Mouse (Mus musculus) hematopoietic stem cell, adult 5-6 weeks (primary cell): ENCODE measurements around the gene Ssu72. TPM values are rescaled to one million over a fixed set of nuclear protein-coding genes. Genes with fewer than 3 reads are reported as not detected.
"Not testable (repeated sequence)": the region's sequence is repeated elsewhere in the genome, so short reads cannot be mapped to it uniquely, and the experiment has no call there.

Experiments
- ATAC-seq, 2 experiments: fragments of 125-278 bp in 1 of 2; replicated peaks in 1 of 2; 2 replicates each; pipeline ENCODE4 v1.8.0; 2016 to 2017; ENCODE audit warnings: inconsistent platforms in 2 of 2, mild to moderate bottlenecking in 2 of 2, moderate number of reproducible peaks in 2 of 2, low read depth in 1 of 2, moderate TSS enrichment in 1 of 2; ENCODE audit not compliant: low FRiP score in 2 of 2, poor library complexity in 2 of 2, severe bottlenecking in 2 of 2, insufficient read depth in 1 of 2, low TSS enrichment in 1 of 2
- total RNA-seq: library from RNA; stranded (forward); fragments of 172-1452, 232-1000 nt; gene quantifications from 2 replicates; pipeline ENCODE4 v1.2.3, GENCODE M21; 2017

Gene Ssu72
- total RNA-seq, 1 experiment from 2014 or later, result 73.4 TPM

DNA sequence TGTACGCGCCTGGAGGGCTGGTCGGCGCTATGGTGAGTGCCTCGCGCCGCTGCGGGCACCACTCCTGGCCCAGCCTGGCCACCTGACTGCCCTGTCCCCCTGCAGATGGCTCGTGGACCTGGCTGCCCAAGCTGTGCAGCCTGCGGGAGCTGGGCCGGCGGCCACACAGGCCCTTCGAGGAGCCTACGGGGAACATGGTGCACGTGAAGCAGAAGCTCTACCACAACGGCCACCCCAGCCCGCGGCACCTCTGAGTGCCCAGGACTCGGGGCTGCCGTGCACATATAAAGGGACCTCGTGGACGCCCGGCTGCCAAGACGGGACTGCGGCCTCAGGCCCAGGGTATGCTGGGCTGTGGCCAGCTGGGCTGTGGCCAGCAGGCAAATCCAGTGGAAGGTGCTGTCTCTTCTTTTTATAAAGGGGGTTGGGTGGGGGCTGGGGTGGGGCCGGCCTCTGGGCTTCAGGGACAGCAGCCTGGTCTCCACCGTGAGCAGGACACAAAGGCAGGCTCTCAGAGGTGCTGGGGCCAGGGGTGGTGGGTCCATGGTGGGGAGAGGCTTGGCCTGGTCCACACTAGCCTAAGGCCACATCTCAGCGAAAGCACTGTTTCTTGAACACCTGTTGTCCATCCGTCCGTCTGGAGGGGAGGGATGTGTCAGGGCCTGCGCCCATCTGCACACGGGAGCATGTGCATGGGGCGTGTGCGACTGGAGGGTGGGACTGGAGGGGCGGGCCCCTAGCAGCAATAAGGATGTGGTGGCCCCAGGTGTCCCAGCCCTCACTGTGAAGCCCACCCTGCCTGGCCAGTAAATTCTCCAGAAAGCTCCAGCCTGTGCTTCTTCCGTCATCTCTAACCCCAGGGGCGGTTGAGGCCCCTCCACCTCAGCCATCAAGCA, 35.4 kb downstream of the Ssu72 start:
- no peak for ATAC-seq

DNA sequence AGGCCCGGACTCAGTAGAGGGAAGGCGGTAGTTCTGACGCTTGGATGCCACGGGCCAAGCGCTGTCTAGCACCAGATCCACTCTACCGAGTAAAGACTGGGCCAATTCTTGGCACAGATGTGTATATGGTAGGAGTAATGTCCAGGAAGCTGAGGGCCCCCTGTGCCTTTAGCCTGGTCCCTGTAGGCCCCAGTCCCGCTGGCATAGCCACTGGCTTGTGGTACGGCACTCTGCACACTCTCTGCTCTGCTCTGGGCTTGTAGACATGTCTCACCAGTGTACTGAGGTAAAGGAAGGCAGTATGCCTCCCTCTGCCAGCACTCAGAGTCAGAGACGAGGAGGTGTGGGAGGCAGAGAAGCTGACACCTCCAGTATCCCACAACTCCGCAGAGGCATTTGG, 36.1 kb downstream of the Ssu72 start:
- ATAC-seq, result not testable (repeated sequence)

DNA sequence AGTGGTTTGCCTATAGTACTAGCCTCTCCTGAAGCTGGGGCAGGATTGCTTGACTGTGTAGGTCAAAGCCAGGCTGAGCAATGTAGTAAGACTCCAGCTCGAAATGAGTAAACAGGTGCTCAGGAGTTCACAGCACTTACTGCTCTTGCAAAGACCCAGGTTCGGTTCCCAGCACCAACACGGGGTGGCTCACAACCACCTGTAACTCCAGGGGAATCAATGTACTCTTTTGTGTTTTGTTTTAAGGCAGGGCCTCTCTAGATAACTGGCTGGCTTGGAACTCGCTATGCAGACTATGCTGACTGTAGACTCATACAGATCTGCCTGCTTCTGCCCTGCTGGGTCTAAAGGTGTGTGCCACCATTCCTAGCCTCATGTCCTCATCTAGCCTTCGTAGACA, 38.1 kb downstream of the Ssu72 start:
- no peak for ATAC-seq

DNA sequence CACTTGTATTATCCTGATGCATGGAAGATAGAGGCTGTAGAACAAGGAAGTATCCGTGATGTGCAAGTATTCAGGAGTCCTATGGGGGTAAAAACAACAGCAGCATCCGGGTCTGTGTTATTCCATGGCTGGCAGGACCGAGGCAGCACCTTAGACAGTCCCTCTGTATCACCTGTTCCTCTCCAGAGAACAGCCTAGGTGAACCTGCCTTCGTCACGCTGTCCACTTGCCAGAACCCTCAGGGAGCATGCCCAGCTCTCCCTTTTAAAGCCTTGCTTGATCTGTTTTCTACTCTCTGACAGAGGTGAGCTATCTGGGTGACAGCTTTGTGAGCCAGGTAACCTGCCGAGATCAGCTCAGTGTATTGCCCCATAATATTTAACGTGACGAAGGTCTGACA, 39.9 kb downstream of the Ssu72 start:
- no peak for ATAC-seq

DNA sequence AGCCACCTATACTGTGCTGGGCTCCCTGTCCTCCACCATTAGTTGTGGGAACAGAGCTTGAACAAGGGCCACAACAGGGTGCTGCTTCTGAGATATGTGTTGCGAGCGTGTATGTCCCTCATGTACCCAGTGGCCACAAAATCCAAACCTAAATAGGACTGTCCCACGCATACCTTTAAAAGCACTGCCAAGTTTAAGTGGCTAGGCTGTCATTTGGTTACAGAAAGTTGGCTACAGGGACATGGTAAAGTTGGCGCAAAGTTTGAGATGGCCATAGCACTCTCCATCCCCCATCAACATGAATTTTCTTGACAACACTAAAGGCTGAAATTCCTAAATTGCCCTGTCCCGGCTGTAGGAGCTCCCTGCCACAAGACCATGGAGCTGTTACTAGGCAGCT, 40.5 kb downstream of the Ssu72 start:
- ATAC-seq, result no peak

DNA sequence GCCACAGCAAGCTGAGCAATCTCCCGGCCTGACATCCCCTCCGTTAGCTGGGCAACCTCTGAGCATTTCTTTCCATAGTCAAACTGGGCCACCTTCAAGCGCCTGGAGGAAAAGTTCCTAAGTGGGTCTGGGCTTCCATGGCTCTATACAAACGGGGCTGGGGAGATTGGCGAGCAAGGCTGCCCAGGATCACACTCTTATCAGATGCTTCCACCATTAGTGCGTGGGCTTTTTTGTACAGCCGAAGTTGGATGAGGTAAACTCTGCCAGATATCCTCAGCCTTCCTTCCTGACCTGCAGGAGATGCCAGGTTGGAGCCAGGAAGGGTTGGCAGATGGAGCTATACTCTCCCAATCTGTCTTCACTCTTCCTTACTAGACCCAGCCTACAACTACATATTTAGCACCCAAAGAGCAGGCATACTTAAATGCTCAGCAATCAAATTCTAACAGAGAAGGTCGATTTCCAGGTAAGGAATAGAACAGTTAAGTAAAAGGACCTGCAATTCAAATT, 41.5 kb downstream of the Ssu72 start:
- no peak for ATAC-seq

DNA sequence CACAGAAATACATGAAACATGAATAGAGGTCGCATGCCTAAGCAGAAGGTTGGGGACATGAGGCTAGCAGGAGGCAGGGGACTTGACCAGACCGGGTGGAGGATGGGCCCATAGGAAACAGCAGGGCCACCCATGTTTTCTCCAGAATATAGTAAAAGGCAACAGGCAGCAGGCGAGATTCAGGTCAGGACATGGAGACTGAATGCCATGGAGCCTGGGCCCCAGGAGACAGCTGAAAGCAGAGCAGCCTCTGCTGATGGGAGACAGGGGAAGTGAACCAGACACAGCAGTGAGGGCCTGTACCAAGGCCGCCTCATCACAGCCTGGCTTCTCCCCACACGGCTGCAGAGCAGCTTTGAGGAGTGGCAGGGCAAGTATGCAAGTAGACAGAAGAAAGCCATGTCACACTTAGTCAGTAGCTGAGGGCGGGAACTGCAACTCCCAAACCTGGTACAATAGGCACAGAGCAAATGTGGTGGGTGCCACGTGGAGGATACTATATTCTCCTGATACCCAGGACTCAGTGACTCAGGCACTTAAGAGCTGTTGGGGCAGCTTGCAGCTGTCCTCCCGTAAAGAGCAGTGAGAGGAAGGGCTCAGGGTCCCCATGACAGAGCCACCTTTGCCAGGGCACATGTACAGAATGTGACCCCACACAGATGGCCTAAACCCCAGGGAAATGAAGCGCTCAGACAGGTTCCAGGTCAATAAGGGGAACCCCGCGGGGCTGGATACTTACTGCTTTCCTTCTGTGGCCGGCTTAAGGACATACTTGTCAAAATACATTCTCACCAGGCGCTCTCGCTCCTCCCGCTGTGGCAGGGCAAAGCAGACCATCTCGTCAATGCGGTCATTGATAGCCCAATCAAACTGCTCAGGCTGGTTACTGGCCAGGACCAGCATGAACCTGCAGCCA, 42.2 kb downstream of the Ssu72 start:
- ATAC-seq, result no peak

DNA sequence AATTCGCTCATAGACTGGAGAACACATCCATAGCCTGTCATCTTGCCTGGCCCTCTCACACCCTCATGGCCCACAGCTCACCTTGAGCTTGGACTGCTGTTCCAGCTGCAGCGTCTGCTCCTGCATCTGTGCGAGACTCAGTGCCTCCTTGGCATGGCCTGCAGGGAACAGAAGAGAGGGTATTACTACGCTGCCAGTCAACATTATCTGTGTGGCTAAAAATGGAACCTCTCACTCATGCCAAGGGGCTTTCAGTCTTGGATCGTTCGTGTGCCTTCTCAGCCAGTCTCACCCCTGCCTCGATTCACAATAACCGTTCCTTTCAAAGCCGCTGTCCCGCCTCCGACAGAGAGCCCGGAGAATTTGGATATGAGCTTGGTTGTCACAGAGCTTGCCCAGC, 52.4 kb downstream of the Ssu72 start:
- no peak for ATAC-seq

DNA sequence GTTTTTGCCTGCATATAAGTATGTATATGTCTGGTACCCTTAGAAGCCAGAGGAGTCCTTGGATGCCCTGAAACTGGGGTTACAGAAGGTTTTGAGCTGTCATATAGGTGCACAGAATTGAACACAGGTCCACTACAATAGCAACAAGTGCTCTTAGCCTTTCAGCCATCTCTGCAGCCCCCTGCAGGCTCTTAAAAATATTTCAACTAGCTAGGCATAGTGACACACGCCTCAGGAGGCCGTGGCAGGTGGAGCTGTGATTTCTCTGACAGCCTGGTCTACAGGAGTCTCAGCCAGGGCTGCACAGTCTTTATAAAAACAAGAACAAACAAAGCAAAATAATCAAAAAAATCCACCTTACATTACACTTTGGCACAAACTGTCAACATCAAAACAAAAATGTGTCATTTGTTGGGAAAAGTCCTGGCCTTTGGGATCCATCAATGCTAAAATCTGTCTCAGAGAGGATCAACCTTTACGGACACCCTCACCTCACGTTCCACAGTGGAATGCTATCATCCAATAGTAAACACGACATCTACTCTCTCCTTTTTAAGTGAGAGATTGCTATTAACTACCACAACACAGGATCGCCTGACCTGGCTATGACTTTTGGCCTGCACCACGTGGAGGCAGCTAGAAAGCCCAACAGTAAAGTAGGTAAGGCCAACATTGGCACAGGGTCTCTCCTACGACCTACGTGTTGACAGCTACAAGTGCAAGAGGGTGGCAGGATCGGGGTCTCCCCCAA, 55.4 kb downstream of the Ssu72 start:
- ATAC-seq, result peak; percentile 37 to 50; a peak in 1 of 4 replicates

DNA sequence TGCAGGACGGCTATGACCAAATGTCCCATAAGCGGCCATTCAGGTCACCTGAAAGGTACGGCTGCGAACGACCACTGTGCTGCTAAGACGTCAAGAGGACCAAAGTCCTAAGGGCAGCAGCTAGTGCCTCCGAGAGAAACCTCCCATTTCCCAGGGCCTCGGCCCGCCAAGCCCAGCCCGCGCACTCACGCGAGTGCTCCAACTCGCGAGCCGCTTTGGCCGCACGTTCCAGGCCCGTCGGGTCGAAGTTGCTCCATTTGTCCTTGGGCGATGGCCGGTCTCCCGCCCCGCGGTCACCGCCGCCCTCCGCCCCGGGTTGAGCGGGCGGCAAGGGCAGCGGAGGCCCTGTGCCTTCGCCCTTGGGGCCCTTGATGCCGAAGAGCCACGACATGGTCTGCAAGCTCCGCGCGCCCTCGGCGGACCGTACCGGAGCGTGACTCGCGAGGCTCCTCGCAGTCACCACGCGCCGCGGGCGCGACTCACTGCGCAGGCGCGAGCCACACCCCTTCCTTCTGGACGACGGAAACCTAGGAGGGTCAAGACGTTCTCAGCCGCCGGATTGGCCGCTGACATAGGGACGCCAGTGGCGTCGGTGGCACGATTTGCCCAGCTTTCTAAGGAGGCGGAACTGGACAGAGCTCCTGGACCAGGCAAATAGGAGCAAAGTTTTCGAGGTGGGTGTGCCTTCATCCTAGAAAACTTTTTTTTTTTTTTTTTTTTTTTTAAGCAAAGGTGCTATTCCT, 56.2 kb downstream of the Ssu72 start, which contains the start of gene Atad3a:
Atad3a (minus strand) TSS at position 481 of the 743 bp plus-strand sequence.
- ATAC-seq, result peak; percentile 95 to 97

DNA sequence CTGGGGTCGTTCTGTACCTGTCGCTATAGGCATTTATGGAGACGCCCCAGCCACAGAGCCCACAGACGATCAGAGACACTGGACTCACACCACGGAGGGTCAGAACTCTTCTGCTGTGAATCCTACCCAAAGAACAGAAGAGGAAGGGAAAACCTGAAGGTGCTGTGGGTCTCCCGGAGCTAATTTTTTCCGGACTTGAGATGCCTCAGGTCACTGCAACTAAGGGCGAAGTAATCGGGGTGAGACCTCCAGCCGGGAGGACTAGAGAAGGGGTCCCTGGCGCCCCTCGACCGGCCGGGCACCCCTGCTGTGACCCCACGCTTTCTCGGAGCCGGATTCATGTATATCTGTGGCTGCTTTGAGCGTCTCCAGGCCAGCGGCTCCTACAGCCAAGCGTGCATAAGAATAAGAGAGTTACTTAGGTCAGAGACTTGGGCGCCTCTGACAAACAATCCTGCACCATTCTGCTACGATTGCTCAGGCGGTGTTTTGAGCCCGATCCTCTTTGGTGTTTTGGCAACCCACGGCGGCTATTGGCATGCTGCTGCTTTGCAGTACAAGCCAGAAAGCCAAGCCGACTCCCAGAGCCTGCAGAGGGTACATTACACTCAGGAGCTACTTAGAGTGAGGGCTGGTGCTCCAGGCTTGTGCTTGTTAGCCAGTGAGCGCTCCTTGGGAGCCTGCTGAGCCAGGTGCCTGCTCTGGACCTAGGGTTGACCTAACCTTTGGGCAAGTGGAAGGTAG, 56.9 kb downstream of the Ssu72 start:
- ATAC-seq, result 0 out of 4 replicates have a peak, but pooled peaks of 1 of the 2 experiments have one; percentile 8

DNA sequence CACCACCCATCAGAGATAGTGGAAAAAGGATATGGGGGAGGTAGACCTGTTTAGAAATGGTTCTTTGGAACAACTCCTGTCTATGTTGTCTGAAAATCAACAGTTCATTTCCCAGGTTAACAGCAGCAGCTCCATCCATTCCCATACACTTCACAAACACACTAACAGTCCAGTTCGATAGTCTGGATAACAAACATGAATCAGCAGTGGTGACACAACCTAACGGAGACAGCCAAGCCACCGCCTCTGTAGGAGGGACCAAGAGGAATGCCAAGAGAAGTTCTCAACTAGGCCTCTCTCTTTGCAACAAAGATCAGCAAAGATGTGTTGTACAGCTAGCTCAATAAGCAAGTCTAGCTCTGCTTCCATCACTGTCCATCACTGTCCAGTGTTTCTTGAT, 57.8 kb downstream of the Ssu72 start:
- no peak for ATAC-seq

DNA sequence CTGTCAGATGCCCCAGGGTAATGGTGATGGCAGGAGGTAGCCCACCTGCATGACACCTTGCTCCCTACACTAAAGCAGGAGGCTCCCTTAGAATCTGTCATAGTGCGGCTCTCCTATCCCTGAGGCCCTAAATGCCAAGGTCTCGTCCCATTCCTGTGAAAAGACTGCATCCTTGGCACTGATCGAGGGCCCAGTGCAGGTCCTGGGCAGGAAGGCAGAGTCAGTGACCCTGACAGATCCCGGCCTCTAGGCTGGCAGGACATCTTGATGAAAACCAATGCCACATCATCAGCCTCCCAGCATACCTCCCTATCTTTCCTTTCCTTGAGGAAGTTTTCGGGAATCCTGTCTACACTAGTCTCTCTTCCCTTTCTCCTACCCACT, 64.9 kb downstream of the Ssu72 start:
- ATAC-seq, result no peak

DNA sequence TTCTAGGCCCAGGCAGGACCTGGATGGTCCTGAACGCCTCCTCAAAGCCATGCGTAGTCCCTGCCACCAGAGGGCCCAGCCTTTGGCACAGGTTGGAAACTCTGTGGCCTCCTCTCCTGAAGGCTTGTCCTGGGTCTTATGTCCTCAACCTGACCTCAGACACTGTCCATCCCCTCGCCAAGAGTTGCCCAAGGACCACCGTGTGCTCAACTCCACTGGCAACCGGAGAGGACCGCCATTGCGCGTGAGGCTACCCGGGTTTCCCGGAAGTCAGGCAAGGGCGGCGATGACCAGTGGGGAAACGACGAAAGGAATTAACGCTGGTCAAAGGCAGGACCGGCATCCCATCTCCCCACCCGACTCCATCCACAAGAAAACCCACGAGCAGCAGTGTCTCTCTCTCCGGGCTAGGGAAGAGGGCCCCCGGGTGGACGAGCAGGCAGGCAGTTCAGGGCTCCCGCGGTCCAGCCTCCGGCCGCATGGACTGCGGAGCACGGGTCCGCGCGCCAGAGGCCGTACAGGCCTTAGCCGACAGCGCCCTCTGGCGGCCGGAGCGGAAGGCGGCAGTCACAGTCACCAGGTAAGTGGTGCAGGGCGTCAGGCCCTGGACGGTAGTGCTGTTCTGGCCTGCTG, 65.4 kb downstream of the Ssu72 start:
- ATAC-seq, result peak; percentile 78

DNA sequence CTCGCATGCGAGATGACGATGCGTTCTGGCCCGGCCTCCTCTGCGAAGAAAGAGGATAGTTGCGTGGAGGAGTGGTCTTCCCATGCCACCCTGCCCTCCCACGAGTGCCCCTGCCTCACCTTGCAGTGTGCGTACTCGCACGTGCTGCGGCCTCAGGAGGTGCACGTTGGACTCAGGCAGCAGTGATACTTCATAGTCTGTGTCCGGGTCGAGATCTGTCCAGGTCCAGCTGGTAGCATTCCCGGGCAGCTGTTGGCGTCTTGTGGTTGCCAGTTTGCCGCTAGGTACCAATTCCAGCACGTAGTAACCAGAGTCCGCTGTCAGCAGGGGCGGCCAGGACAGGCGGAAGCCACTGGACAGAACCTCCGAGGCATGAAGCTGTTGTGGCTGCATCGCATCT, 66.0 kb downstream of the Ssu72 start:
- no peak for ATAC-seq

DNA sequence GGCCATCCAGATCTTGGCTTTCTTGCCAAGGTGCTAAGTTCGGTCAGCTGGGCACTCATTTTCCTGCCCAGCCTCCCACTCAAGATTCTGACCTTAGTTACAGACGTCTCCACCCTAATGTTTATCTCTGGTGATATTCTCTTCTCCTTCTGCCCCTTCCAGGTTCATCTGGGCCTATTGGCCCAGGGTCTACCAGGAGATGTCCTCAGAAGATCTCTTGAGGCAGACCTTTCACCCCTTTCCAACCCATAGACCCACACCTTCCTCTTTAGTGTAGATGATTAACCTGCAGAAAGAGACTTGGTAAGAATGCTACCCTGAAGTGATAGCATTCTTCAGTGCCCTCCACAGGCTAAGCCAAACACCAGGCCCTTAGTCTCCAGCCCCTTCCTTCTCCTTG, 67.1 kb downstream of the Ssu72 start:
- no peak for ATAC-seq
